10 mouse cellular contexts compared by ENCODE assay signal in genomic region chr13:15052667-15053375, GRCm38 (mm10).
DNase-seq lines count a peak whose midpoint lies in the region; ATAC-seq and TF ChIP-seq lines count a peak whose summit lies in the region.
"Had no signal": no experiment of that assay in that cellular context is flagged by ENCODE, and none has a peak within 500 bp of the region (broad histone marks: within the 10 kb centered on the region; RNA-seq: fewer than 3 reads in every experiment).

No protein-coding gene starts in this region.

- 31% methylated on average over 4 of the region's 4 CpGs for WGBS in forebrain, embryonic 10.5 days
- 35% methylated on average over 4 of the region's 4 CpGs for WGBS in hindbrain, postnatal 0 days

- H3K9ac ChIP-seq in hindbrain, postnatal 0 days (replicated peaks; ENCODE audit: low read length) = no peak overlapping the region

- H3K4me2 ChIP-seq in hindbrain, postnatal 0 days (ENCODE audit: low read depth, low read length) = no peak overlapping the region

- no peaks in the 10 kb centered on the region for H3K27me3 ChIP-seq in forebrain, embryonic 10.5 days (ENCODE audit: poor library complexity, severe bottlenecking)
- H3K27me3 ChIP-seq in hindbrain, postnatal 0 days (ENCODE audit: insufficient read depth, low read length) = no peaks in the 10 kb centered on the region

- H3K27ac ChIP-seq in forebrain, embryonic 10.5 days = peak overlapping the region; percentile 65; the same call in 1 of the 2 replicates
- H3K27ac ChIP-seq in hindbrain, postnatal 0 days = 0 out of 2 replicates have a peak overlapping the region, but pooled peaks have one; percentile 15
- H3K27ac ChIP-seq: macrophage had no signal

- H3K4me1 ChIP-seq in forebrain, embryonic 10.5 days = peaks cover 12% of the 10 kb centered on the region
- H3K4me1 ChIP-seq in hindbrain, postnatal 0 days (ENCODE audit: insufficient read depth, low read length) = no peaks in the 10 kb centered on the region

- ATAC-seq in frontal cortex, adult (ENCODE audit: low TSS enrichment) = peak; percentile 38; the same call in 1 of the 2 replicates
- peak; percentile 69; the same call in 1 of the 2 replicates for ATAC-seq in hindbrain, postnatal 0 days

- TF ChIP-seq CTCF in hindbrain, postnatal 0 days (IDR thresholded peaks at IDR 0.05; ENCODE audit: low read depth) = no peak

- H3K36me3 ChIP-seq in forebrain, embryonic 10.5 days (replicated peaks) = no peaks in the 10 kb centered on the region
- no peaks in the 10 kb centered on the region for H3K36me3 ChIP-seq in hindbrain, postnatal 0 days (ENCODE audit: insufficient read depth, low read length)

- no peak overlapping the region for H3K4me3 ChIP-seq in forebrain, embryonic 10.5 days
- H3K4me3 ChIP-seq in hindbrain, postnatal 0 days (ENCODE audit: low read length) = no peak overlapping the region

- H3K9me3 ChIP-seq in forebrain, embryonic 10.5 days = no peaks in the 10 kb centered on the region
- H3K9me3 ChIP-seq in hindbrain, postnatal 0 days (ENCODE audit: low read length) = no peaks in the 10 kb centered on the region

- no peak for DNase-seq in frontal cortex, postnatal 14 days (ENCODE audit: low spot score in 2 of 2)
- DNase-seq in Muller cell, postnatal 12 days (ENCODE audit: inconsistent ontology term) = peak; percentile 88
- DNase-seq in forebrain, embryonic 10.5 days (ENCODE audit: extremely low spot score, low spot score) = peak; percentile 17
- peak; percentile 41 for DNase-seq in hindbrain, postnatal 0 days (ENCODE audit: low spot score)
- DNase-seq in adrenal gland, adult 8-10 months = no peak
- DNase-seq in B cell, adult 2 months = no peak
- no peak for DNase-seq in c-Kit-positive CD71-positive TER-119-positive erythroid progenitor cells, embryonic 14.5 days (ENCODE audit: low spot score)
- DNase-seq: cerebellum, adult 11-12 months had no signal

Comparison
In these comparisons a context has a peak if more than half of its experiments do, and no peak if none do; other contexts are left out.
1. DNase-seq: peak in Muller cell, postnatal 12 days (single experiment), forebrain, embryonic 10.5 days (single experiment) and hindbrain, postnatal 0 days (single experiment); none in frontal cortex, postnatal 14 days (0 of 2), adrenal gland, adult 8-10 months (single experiment), B cell, adult 2 months (0 of 2) and c-Kit-positive CD71-positive TER-119-positive erythroid progenitor cells, embryonic 14.5 days (single experiment).